20 mouse cellular contexts compared by ENCODE assay signal in genomic region chr1:179313618-179314017, GRCm38 (mm10).
DNase-seq lines count a peak whose midpoint lies in the region; ATAC-seq and TF ChIP-seq lines count a peak whose summit lies in the region.
"Had no signal": no experiment of that assay in that cellular context is flagged by ENCODE, and none has a peak within 500 bp of the region (broad histone marks: within the 10 kb centered on the region; RNA-seq: fewer than 3 reads in every experiment).

No protein-coding gene starts in this region.

- no peak for TF ChIP-seq POLR2A in heart, adult 2 months (IDR thresholded peaks at IDR 0.05; ENCODE audit: insufficient read depth, low read depth, low read length)
- TF ChIP-seq POLR2A in embryonic fibroblast, embryonic 13.5 days (IDR thresholded peaks at IDR 0.05; ENCODE audit: low read depth, low read length), result no peak

- ATAC-seq in heart, embryonic 11.5 days (replicated peaks; ENCODE audit: insufficient number of reproducible peaks, low FRiP score, low TSS enrichment), result no peak
- ATAC-seq: midbrain, embryonic 15.5 days; Patski had no signal

- no peak overlapping the region for H3K4me2 ChIP-seq in heart, embryonic 11.5 days
- H3K4me2 ChIP-seq: embryonic facial prominence, embryonic 15.5 days; liver, embryonic 11.5 days; midbrain, embryonic 15.5 days; neural tube, embryonic 15.5 days; stomach, embryonic 15.5 days had no signal

- intact Hi-C loops in heart, adult 2 months (cut with DNase I), result loop anchor here (5.0 kb wide), 1 partner anchor 164 kb away; no protein-coding TSS in a partner anchor

- 75% methylated on average over 5 of the region's 5 CpGs for WGBS in heart, adult 2 months
- 74% methylated on average over 5 of the region's 5 CpGs for WGBS in heart, embryonic 11.5 days (ENCODE audit: insufficient replicate concordance)

- no peaks in the 10 kb centered on the region for H3K36me3 ChIP-seq in heart, adult 2 months (ENCODE audit: control insufficient read depth, insufficient read depth, low read length)
- no peaks in the 10 kb centered on the region for H3K36me3 ChIP-seq in heart, embryonic 11.5 days (ENCODE audit: control insufficient read depth, insufficient read depth, low read length)
- H3K36me3 ChIP-seq: embryonic facial prominence, embryonic 15.5 days; forebrain, embryonic 10.5 days; midbrain, embryonic 15.5 days; neural tube, embryonic 15.5 days; stomach, embryonic 15.5 days had no signal

- TF ChIP-seq EP300 in heart, adult 2 months (IDR thresholded peaks at IDR 0.05; ENCODE audit: insufficient read depth, low read depth, low read length), result no peak

- DNase-seq in heart, adult 2 months, result no peak
- DNase-seq in layer of hippocampus, adult 2 months (ENCODE audit: low spot score in 2 of 2), result no peak
- no peak for DNase-seq in layer of hippocampus, postnatal 10 days (ENCODE audit: low spot score in 2 of 2)
- peak; percentile 10 for DNase-seq in A20 (ENCODE audit: low read depth, low spot score)
- DNase-seq in thymus, adult 18-20 months, result no peak
- DNase-seq: adrenal gland, postnatal 10 days; cerebellum, adult 9-10 months; heart, adult 18-20 months; lung, postnatal 10 days; right cerebral cortex, postnatal 25 days had no signal

- peak; percentile 31 for TF ChIP-seq CTCF in heart, adult 2 months (IDR thresholded peaks at IDR 0.05)
- peak; percentile 39 for TF ChIP-seq CTCF in layer of hippocampus, adult 2 months (conservative IDR thresholded peaks at IDR 0.05)
- TF ChIP-seq CTCF in embryonic fibroblast, embryonic 13.5 days (IDR thresholded peaks at IDR 0.05; ENCODE audit: borderline replicate concordance, insufficient read depth, low read length), result 0 out of 2 replicates have a peak, but pooled peaks have one; percentile 11

- no peaks in the 10 kb centered on the region for H3K9me3 ChIP-seq in heart, embryonic 11.5 days (replicated peaks; ENCODE audit: control insufficient read depth, low read length)
- H3K9me3 ChIP-seq: embryonic facial prominence, embryonic 15.5 days; forebrain, embryonic 10.5 days; midbrain, embryonic 15.5 days; neural tube, embryonic 15.5 days; stomach, embryonic 15.5 days had no signal

- no peak overlapping the region for H3K4me3 ChIP-seq in heart, adult 2 months
- no peak overlapping the region for H3K4me3 ChIP-seq in heart, embryonic 11.5 days (ENCODE audit: low read depth, low read length)
- H3K4me3 ChIP-seq in layer of hippocampus, adult 2 months, result no peak overlapping the region
- H3K4me3 ChIP-seq in embryonic fibroblast, embryonic 13.5 days (ENCODE audit: insufficient read depth, low read length), result no peak overlapping the region
- H3K4me3 ChIP-seq: embryonic facial prominence, embryonic 15.5 days; forebrain, embryonic 10.5 days; megakaryocyte, embryonic 14.5 days; midbrain, embryonic 15.5 days; neural tube, embryonic 15.5 days; stomach, embryonic 15.5 days had no signal

- no peak overlapping the region for H3K9ac ChIP-seq in heart, adult 2 months (ENCODE audit: low read depth, low read length)
- H3K9ac ChIP-seq in heart, embryonic 11.5 days (ENCODE audit: low read depth, low read length), result no peak overlapping the region
- H3K9ac ChIP-seq: embryonic facial prominence, embryonic 15.5 days; midbrain, embryonic 15.5 days; neural tube, embryonic 15.5 days; stomach, embryonic 15.5 days had no signal

- no peaks in the 10 kb centered on the region for H3K27me3 ChIP-seq in heart, adult 2 months (ENCODE audit: control insufficient read depth, insufficient read depth, low read length)
- H3K27me3 ChIP-seq in heart, embryonic 11.5 days (ENCODE audit: control insufficient read depth, insufficient read depth, low read length), result no peaks in the 10 kb centered on the region
- H3K27me3 ChIP-seq: embryonic facial prominence, embryonic 15.5 days; megakaryocyte, embryonic 14.5 days; midbrain, embryonic 15.5 days; neural tube, embryonic 15.5 days; Patski; stomach, embryonic 15.5 days had no signal

- H3K27ac ChIP-seq in heart, adult 2 months, result no peak overlapping the region
- no peak overlapping the region for H3K27ac ChIP-seq in heart, embryonic 11.5 days (ENCODE audit: low read depth, low read length)
- H3K27ac ChIP-seq in layer of hippocampus, adult 2 months, result no peak overlapping the region
- no peak overlapping the region for H3K27ac ChIP-seq in embryonic fibroblast, embryonic 13.5 days (ENCODE audit: insufficient read depth, low read length)
- H3K27ac ChIP-seq: embryonic facial prominence, embryonic 15.5 days; forebrain, embryonic 10.5 days; midbrain, embryonic 15.5 days; neural tube, embryonic 15.5 days; stomach, embryonic 15.5 days had no signal

- H3K4me1 ChIP-seq in heart, adult 2 months (ENCODE audit: control insufficient read depth, insufficient read depth, low read length), result no peaks in the 10 kb centered on the region
- no peaks in the 10 kb centered on the region for H3K4me1 ChIP-seq in heart, embryonic 11.5 days (ENCODE audit: control insufficient read depth, insufficient read depth, low read length)
- no peaks in the 10 kb centered on the region for H3K4me1 ChIP-seq in embryonic fibroblast, embryonic 13.5 days (ENCODE audit: control insufficient read depth, insufficient read depth, low read length)
- H3K4me1 ChIP-seq: embryonic facial prominence, embryonic 15.5 days; forebrain, embryonic 10.5 days; megakaryocyte, embryonic 14.5 days; midbrain, embryonic 15.5 days; neural tube, embryonic 15.5 days; stomach, embryonic 15.5 days had no signal

- H3K79me2 ChIP-seq in heart, adult 2 months (replicated peaks; ENCODE audit: control insufficient read depth, insufficient read depth, low read length), result no peaks in the 10 kb centered on the region
